Mouse (Mus musculus): ENCODE measurements around the gene Cpvl. TPM values are rescaled to one million over a fixed set of nuclear protein-coding genes. Genes with fewer than 3 reads are reported as not detected.

The Cpvl gene
- total RNA-seq, 2 experiments from 2014 or later, result not detected

DNA sequence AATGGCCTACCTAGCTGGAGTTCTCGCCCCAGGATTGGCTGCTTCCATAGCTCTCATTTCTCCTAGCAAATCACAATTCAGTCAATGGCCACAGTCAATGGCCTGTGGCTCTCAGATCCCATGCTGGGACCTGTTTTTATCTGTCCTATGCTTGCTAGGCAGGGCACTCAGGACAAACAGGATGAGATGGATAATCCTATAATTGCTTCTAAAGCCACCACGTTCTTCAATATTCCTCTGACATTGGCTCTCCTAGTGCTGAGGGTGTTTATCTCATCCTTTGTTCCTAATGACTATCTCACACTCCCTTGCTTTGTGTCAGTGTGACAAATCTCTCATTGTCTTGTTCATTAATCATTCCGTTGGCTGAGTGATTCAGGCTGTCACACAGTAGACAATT, 39.5 kb downstream of the Cpvl start:
- no peak for ATAC-seq (ENCODE audit: poor library complexity, severe bottlenecking)

DNA sequence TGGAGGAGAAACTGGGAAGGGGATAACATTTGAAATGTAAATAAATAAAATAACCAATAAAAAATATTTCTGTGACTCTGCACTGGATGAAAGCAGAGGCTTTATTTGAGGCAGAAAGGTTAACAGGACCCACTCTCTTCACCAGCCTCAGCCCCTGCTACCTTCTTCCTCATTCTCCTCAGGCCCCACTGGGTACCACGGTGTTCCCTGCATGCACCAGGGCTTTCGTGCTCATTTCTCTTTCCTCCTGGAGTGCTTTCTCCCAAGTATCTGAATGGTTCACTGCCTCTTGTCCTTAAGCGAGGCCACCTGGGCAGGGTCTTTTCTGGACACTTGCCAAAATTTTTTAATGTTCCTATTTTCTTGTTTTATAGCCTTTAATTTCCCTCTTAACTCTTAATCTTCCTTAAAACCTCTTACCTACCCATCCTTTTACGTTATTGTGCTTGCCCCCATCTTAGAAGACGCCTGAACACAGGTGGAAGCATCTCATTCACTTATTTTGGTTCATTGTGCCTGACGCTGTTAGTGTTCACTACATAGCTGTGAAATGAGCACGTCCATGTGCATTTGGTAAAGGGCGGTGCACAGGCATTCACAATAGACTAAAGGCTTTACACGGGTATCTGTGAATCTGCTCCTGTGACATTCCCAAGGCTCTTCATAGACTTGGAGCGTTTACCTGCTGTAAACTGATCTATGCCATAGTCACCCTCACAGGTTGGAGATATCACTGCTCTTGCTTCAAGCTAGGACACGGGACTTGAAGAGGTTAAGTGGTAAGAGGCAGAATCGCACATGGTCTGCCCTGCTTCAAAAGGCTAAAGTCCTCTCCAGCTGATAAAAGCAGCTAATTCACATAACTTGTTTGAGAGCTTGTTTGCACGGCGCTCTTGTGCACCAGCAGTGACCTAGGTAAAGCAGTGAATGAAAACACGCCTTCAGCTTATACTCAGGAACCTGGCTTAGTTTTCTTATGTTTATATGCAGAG, 41.0 kb downstream of the Cpvl start:
- ATAC-seq (ENCODE audit: poor library complexity, severe bottlenecking), result no peak

DNA sequence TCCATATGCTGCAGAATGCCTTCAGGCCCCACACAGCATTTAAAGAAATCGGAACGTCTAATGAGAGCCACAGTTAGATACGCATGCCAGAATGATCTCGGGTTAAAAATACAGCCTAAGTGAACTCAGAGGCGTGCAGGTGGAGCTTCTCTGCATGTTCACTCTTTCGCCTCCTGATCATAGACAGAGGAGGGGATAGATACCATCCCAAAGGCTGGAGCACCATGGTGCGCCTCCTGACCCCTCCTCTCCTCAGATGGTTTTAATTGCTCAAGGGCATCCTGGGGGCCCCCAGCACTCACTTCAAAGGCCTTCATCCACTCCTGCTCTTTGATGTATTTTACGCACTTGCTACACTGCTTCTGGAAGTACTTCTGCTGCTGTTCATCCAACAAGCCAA, 46.9 kb downstream of the Cpvl start:
- no peak for ATAC-seq (ENCODE audit: poor library complexity, severe bottlenecking)

DNA sequence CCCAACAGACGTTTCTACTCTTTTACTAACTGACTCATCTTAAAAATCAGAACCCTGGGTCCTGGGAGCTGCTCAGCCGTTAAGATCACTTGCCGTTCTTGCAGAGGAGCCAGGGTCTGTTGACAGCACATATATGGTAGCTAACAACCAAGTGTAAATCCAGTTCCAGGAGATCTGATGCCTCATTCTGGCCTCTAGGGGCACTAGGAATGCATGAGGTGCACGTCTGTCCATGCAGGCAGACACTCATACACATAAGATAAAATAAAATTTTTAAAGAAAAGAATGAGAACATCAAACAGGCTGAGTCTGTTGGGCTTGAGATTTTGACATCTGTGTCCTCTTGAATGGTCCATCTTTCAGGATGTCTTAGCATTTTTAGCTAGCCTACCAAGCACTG, 48.6 kb downstream of the Cpvl start:
- ATAC-seq (ENCODE audit: poor library complexity, severe bottlenecking), result no peak

DNA sequence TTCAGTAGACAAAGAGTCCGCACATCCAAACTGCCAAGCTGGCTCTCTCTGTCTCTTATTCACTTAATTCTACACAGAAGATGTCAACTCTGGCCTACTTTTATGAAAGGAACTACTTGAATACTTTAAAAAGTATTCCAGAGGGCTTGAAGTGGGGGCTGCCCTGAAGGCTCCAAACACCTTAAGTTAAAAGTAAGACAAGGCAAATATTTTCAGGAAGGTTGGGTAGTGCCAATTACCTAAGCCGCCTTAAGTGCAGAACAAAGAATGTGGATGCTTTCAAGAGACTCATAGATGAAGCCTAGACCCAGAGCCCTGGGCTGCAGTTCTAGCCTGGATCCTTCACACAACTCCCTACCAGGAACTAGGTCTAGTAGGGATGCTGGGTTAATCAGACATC, 52.3 kb downstream of the Cpvl start:
- ATAC-seq (ENCODE audit: poor library complexity, severe bottlenecking), result no peak

DNA sequence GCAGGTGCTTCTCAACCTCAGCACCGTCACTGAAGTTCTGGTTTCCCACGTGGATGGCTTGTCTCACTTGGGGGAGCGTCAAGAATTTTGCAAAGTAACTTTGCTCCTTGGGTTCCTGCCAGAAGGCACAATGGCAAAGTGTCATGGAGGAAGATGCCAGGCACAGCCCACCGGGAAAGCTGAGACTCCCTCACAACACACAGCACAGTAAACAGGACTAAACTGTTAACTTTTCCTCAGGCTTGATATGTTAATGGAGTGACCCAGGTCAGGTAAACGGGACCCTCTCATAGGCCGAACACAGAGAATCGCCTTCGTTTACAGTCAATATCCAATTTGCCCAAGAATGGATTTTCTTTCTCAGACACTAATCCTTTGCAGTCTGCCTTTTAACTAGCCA, 53.3 kb downstream of the Cpvl start:
- ATAC-seq (ENCODE audit: poor library complexity, severe bottlenecking), result no peak

DNA sequence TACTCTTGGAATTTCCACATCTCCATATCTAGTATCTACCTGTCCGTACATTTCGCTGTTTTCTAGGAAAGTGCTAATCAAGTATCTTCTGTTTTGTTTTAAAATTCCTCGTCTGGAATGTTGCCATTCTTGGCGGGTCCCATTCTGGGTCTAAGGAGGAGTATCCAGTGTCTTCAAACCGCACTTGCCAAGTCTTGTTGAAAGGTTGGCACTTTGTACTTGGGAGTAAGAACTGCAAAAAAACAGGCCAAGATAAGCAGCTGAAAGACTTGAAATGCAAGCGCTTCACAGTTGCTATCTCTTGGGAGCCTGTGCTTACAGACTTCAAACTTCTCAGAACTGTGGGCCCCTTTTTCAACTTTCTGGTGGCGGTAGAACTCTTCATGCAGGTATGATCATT, 58.4 kb downstream of the Cpvl start:
- no peak for ATAC-seq (ENCODE audit: poor library complexity, severe bottlenecking)

DNA sequence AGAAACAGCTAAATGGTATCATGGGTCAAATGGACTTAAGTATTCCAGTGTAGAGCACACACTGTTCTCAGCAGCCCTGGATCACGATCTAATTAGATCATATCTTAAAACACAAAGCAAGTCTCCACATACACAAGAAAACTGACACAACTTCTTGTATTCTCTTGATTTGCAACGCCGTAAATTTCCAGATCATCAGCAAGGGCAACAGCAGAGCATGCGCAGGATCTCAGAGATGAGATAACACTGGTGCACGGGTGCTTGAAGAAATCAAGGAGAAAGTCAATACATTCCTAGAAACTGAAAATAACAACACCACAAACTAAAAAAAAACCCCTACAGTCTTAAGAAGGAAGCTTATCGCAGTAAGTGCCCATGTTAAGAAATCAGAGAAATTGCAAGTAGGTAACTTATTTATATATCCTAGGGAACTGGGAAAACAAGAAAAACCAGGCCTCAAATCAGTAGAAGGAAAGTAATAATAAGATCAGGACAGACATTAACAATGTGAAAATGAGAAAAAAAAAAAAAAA, 61.4 kb downstream of the Cpvl start:
- ATAC-seq (ENCODE audit: poor library complexity, severe bottlenecking), result no peak

DNA sequence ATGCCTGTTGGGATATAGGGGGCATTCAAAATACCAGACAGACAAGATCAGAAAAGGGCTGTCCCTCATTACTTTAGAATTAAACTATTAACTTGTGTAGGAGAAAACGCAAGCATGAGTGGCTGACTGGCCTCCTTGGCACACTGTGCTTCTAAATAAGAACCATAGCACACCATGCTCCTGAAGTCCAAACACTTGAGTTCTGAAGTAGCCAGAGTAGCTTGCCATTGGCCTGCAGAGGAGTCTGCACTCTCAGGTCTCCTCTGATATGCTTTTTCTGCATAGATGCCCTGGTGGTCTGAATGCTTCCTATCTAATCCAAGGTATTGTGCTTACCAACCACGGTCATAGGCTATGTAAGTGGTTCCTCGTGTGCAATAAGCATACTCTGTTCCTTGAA, 63.1 kb downstream of the Cpvl start:
- no peak for ATAC-seq (ENCODE audit: poor library complexity, severe bottlenecking)

DNA sequence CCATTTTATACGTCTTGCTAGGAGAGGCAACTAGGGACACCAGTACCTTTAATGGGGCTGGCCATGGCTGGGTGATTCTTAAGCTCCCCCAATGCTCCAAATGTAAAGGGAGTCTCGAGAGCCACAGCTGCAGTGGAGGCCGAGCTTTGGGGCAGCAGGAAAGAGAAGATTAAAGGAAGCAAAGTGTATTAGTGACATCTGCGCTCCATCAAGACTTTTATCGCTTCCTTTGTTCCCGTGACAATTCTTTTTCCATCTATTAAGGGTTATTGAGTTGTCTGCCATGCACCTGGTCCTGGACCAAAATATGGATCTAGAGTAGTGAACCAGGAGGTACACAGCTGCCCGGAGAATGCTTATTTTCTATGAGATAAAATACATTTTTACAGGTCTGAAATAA, 65.3 kb downstream of the Cpvl start:
- no peak for ATAC-seq (ENCODE audit: poor library complexity, severe bottlenecking)

DNA sequence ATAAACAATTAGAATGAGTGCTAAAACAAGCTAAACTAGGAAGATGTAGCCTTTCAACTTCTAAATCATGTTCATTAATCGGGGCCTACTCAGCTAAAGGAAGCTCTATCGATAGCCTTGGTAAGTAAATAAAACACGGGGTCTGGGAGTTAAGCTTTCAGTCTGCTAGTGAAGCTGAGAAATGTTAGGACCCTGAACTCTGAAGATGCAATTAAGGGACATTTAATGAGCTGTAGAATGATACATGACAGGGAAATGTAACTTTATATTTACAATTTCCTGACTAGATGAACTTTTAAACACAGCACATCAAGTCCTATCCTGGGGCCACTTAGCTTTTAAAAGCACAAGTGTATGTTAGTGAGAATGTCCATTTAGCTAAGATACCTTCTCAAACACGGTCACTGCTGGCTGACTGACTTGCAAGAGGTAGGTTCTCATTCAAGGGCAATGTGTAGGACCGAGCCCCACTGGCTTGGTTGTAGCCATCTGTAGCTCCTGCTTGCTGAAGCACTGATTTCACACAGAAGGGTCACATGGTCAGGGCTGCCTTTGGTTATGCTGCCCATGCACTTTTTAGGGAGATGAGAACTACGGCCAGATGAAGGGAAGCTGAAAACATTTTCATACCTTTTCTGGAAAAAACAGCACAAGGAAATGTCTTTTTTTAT, 66.2 kb downstream of the Cpvl start:
- no peak for ATAC-seq (ENCODE audit: poor library complexity, severe bottlenecking)

DNA sequence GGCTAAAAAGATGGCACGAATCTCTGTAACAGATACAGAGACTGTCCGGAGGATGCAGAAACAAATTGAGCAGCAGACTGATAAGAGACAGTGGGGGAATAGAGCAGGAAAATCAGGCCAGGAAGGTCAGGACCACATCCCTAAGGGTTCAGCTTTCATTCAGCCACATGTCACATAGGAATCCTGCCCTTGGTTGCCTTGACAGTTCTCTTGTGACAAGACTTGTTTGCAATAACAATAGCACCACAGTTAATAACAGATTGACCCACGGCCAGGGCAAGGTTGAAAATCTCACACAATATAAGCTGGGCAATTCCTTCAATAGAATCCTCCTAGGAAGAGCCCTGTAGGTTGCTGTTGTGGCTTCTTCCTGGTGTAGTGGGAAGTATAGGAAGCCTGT, 68.5 kb downstream of the Cpvl start:
- ATAC-seq (ENCODE audit: poor library complexity, severe bottlenecking), result no peak

DNA sequence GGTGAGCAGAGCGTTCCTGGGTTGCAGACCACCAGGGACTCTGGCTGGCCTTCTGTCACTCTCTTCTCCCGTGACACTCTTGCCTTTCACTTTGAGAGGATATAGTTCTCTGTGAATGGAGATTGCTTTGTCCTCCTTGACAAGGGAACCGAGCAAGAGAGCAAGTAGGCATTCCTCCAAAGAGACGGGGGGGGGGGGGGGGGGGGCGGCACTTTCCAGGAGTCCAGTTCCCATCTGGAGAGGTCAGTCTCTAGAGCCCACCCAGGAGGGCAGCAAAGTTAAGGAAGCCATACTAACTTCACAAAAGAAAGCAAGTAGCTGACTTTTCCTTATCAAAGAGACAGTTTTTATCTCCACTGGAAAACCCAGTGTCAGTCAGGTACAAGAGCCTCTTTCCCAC, 69.0 kb downstream of the Cpvl start:
- no peak for ATAC-seq (ENCODE audit: poor library complexity, severe bottlenecking)

DNA sequence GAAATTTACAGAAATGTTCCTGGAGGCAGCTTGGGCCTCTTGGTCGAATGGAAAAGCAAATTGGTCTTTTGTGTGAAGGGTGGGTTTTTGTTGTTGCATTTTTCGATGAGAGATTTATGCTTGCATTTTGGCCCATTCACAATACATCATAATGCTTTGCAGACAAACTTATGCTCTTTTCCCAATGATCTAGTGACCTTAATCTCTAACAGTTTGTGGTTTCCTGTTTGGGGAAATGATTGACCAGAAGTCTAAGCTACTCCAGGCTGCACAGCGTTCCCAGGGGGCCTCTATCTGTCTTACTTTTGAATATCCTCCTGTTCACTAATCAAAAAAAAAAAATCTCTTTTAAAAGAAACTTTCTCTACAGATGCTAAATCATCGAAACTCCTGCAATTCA, 71.6 kb downstream of the Cpvl start:
- no peak for ATAC-seq (ENCODE audit: poor library complexity, severe bottlenecking)

DNA sequence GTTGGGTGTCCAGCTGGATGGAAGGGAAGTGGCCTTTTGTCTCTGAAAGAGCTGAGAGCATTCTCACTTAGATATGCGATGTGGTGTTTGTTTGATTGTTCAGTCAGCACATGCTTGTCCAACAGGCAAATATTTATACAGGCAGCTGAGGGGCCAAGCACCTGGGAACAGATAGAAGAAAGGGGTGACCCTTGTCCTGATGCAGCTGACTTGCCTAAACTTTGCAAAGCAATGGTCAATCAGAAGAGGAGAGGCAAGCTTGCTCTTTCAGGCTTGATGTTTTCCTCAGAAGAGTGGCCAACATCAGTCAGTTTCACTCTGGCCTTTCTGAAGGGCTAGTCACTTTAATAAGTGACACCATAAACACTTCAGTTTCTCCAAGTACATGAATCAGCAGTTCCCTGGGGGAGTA, 72.4 kb downstream of the Cpvl start:
- ATAC-seq (ENCODE audit: poor library complexity, severe bottlenecking), result no peak

DNA sequence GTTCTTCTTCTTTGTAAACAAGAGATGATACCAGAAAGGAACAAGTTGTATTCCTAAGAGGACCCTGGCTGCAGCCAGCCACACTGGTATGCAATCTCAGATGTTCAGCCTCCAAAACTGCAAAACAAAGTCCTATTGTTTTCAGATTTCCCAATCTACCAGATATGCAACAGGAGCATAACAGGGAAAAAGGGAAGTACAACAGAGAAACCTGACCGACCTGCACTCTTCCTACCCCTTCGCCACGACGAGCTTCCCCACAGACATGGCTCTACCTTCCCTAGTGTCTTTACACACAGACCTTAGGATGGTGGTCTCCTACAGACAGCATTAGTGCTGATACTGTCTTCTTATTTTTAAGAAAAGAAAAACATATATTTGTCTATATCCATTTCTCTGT, 72.9 kb downstream of the Cpvl start:
- no peak for ATAC-seq (ENCODE audit: poor library complexity, severe bottlenecking)

DNA sequence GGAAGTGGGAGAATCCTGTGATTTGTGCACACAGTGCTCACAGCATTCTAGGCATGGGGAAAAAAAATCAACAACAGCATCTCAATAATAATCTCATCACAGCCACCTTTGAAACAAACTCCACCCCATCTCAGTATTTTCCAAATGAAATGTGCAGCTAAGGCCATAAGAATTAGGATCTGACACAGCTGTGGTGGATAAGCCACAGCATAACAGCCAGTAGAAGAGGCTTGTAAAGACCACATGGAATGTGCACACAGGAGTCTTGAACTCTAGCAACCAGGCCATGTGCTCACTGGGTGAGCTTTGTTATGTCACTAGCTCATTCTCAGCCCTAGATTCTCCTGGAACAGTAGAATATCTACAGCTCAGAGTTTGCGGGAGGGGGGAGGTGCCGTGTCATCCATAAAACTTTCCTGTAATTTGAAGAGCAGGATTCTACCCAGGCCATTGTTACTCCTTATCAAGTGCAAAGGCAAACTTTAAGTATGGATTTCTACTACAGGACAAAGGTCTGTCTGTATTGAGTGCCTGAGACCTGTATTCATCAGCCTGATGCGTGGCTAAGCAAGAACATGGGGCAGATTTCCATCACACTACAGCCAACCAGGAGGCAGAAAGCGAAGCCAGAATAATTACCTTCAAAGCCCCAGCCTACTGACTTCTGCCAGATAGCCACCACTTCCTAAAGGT, 73.6 kb downstream of the Cpvl start:
- ATAC-seq (ENCODE audit: poor library complexity, severe bottlenecking), result no peak

DNA sequence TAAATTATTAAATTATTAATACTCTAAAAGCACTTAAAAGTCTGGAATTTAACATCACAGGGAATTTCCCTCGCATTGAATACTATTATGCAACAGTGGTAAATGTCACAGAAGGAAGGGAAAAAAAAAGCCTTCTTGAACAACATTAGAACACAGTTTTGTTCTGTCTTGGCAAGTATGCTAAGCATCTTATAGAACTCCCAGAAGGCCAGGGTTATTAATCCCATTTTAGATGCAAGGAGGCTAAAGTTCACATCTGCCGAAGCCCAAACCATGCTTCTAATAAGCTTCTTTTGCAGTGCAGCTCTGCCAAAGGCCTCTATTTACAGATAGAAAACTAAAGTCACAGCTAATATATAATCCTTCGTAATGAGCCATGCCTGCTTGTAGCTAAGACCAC, 74.3 kb downstream of the Cpvl start:
- no peak for ATAC-seq (ENCODE audit: poor library complexity, severe bottlenecking)

DNA sequence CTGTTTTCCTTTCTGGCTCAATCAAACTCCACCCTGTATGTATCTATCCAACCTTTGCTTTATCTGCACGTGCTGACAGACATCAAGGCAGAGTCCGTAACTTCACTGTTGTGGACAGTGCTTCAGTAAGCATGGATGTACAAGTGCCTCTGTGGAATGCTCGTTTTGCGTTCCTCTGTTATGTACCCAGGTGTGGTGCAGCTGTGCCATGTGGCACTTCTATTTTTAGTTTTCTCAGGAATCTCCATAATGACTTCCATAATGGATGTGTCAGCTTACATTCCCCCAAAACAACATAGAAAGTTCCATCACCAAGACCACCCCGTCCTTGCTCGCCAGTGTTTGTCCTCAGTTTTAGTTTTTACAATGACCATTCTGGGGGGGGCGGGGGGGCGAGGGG, 76.7 kb downstream of the Cpvl start:
- no peak for ATAC-seq (ENCODE audit: poor library complexity, severe bottlenecking)

DNA sequence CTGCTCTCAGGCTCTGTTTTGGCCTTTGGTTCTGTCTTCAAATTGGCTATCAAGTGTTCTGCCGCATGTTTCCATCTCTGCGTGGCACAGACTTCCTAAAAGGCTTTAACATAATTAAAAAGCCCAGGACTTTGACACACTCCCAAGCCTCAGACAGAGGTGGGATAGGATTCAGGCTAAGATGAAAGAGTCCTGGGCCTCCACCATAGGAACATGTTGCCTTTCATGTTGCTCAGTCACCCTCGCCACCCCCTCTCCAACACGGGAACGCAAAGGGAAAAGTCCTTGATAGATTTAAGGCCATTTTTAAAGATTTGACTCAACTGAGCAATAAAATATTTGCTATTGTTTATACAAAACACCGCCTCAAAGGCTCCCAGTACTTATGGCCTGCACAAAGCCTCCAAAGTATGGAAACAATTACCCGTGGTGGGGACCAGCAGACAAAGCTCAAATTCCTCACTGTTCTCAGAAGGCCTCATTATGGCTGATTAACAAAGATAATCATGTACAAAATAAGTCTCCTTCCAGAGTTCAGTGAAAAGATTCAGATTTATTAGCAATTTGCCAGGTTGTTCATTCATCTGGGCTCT, 80.5 kb downstream of the Cpvl start:
- no peak for ATAC-seq (ENCODE audit: poor library complexity, severe bottlenecking)

DNA sequence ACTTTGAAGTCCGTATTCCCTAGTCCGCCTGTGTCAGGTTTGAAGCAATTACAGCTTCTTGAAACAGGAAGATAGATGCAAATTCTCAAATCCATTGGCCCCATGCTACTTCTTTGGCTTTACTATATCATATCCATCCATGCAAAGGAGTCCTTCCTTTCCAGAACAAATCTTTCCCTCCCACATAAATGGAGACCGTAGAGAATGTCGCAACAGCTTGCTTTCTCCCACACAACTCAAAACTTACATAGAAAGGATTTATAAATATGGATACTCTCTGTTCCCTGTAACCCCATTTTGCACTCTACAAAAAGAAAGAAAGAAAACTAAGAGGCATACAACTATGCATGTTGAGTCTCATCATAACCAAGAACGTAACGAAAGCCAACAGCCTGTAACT, 81.3 kb downstream of the Cpvl start:
- ATAC-seq (ENCODE audit: poor library complexity, severe bottlenecking), result no peak

Measured in megakaryocyte, adult 5-6 weeks (primary cell).